In genomic region chr13:50372934-50373705, GRCm38 (mm10) we compare ENCODE assay signal across 8 mouse cellular contexts. TPM values are rescaled to one million over a fixed set of nuclear protein-coding genes. Genes with fewer than 3 reads are reported as not detected.
A peak's percentile ranks its signal among the peaks of the same experiment; 100 is the strongest.
DNase-seq lines count a peak whose midpoint lies in the region; TF ChIP-seq lines count a peak whose summit lies in the region.
"Not testable (repeated sequence)": the region's sequence is repeated elsewhere in the genome, so short reads cannot be mapped to it uniquely, and the experiment has no call there.
"Had no signal": no experiment of that assay in that cellular context is flagged by ENCODE, and none has a peak within 500 bp of the region (broad histone marks: within the 10 kb centered on the region; RNA-seq: fewer than 3 reads in every experiment).

No protein-coding gene starts in this region.

- H3K36me3 ChIP-seq in ES-Bruce4 (ENCODE audit: control insufficient read depth, insufficient read depth, low read length, poor library complexity, severe bottlenecking); ES-E14 (ENCODE audit: control insufficient read depth, insufficient read depth, low read length, poor library complexity, severe bottlenecking): not testable (repeated sequence)

- DNase-seq in ES-CJ7 (ENCODE audit: low read depth, low spot score) (peak; percentile 45), ES-E14 (ENCODE audit: low read depth, low spot score) (peak; percentile 20), R1 (ENCODE audit: low read depth, low spot score) (peak; percentile 94), ZHBTc4 (ENCODE audit: low read depth, low spot score) (peak; percentile 66)
- DNase-seq in heart, adult 11 months: peak; percentile 37

- TF ChIP-seq CTCF in ES-Bruce4 (IDR thresholded peaks at IDR 0.05; ENCODE audit: low read depth, low read length): not testable (repeated sequence)

- not testable (repeated sequence) for TF ChIP-seq POLR2A in ES-Bruce4 (IDR thresholded peaks at IDR 0.05; ENCODE audit: insufficient read depth, low read length)

- H3K9ac ChIP-seq in ES-Bruce4 (ENCODE audit: low read depth, poor library complexity, severe bottlenecking); ES-E14 (ENCODE audit: insufficient read depth, low read depth, low read length, poor library complexity, severe bottlenecking): not testable (repeated sequence)

- H3K27ac ChIP-seq in ES-Bruce4 (ENCODE audit: insufficient read depth, low read length) (peak overlapping the region; percentile 81), ES-E14 (ENCODE audit: insufficient read depth, low read depth, low read length, poor library complexity, severe bottlenecking) (peak overlapping the region; percentile 89)

- H3K4me3 ChIP-seq in ES-Bruce4 (ENCODE audit: low read depth, low read length); ES-E14 (ENCODE audit: insufficient read depth in 1 of 2, low read depth in 1 of 2, low read length in 2 of 2, poor library complexity in 1 of 2, severe bottlenecking in 1 of 2): not testable (repeated sequence)

- not testable (repeated sequence) for H3K27me3 ChIP-seq in ES-Bruce4 (ENCODE audit: control insufficient read depth, insufficient read depth, low read length, poor library complexity, severe bottlenecking)

- TF ChIP-seq EP300 in ES-Bruce4 (IDR thresholded peaks at IDR 0.05; ENCODE audit: insufficient read depth, low read depth, low read length): peak; percentile 79; the same call in 1 of the 2 replicates

- H3K4me1 ChIP-seq in ES-Bruce4 (ENCODE audit: control insufficient read depth, insufficient read depth, low read length); ES-E14 (ENCODE audit: control insufficient read depth in 2 of 2, insufficient read depth in 2 of 2, low read length in 2 of 2, poor library complexity in 1 of 2): not testable (repeated sequence)

- in situ Hi-C loops in ES-E14 (cut with MboI; ENCODE audit: low sequenced_read_pairs in 2 of 2, unreplicated experiment in 2 of 2): not testable (repeated sequence)

- not testable (repeated sequence) for H3K9me3 ChIP-seq in ES-Bruce4 (replicated peaks; ENCODE audit: control insufficient read depth, insufficient read depth, low read length, poor library complexity, severe bottlenecking); ES-E14 (ENCODE audit: control insufficient read depth, insufficient read depth, low read depth, low read length)

TF ChIP-seq in ES-E14, 5 proteins besides CTCF, POLR2A, EP300 and RAD21:
- peak; percentile 70 for TF ChIP-seq MAFK (IDR thresholded peaks at IDR 0.05; ENCODE audit: insufficient read depth, low read depth, low read length)

RNA-seq across cellular contexts. Expression of gene Fbxw17, which starts 44.5 kb away (rescaled TPM):
- 18.8 and 27.5 TPM in 2 replicates for polyA plus RNA-seq in ES-Bruce4 (2011; ENCODE audit: insufficient read depth, insufficient read length, low read depth, missing spikeins)
- total RNA-seq in ES-E14 (2012; rRNA removed): 17.6 and 26.5 TPM in 2 replicates
- total RNA-seq: MEL had no signal
- polyA plus RNA-seq: G1E had no signal

Comparison
In these comparisons a context has a peak if more than half of its experiments do, and no peak if none do; other contexts are left out.
1. DNase-seq: peak in every context shown above with its lines; median percentile 94 in R1; 66 in ZHBTc4; 45 in ES-CJ7; 37 in heart, adult 11 months; 20 in ES-E14.